Mouse (Mus musculus) small intestine, adult 2 months (tissue): ENCODE measurements at regions not wholly inside any gene's neighbourhood (a gene's known extent, or its start where the extent isn't known, plus 50 kb on each side); places are given as distances from the start of the nearest gene placed in this dataset.

Experiments used
- H3K27ac ChIP-seq: fragments of 200-500 bp; 2 replicates; pipeline ENCODE4 v1.5.1; 2012; ENCODE audit warnings: low read depth, low read length, control low read depth, inconsistent platforms; ENCODE audit not compliant: insufficient read depth
- H3K27me3 ChIP-seq: fragments of 200-500 bp; 2 replicates; pipeline ENCODE4 v1.6.1; 2012; ENCODE audit warnings: mild to moderate bottlenecking, moderate library complexity, low read length, inconsistent platforms; ENCODE audit not compliant: control insufficient read depth, insufficient read depth
- H3K36me3 ChIP-seq: fragments of 200-500 bp; 2 replicates; pipeline ENCODE4 v1.6.1; 2012; ENCODE audit warnings: mild to moderate bottlenecking, low read length, control low read depth, inconsistent platforms; ENCODE audit not compliant: control insufficient read depth, insufficient read depth
- H3K4me1 ChIP-seq: fragments of 200-500 bp; 2 replicates; pipeline ENCODE4 v1.6.1; 2012; ENCODE audit warnings: low read length, inconsistent platforms, mixed read lengths; ENCODE audit not compliant: control insufficient read depth, insufficient read depth, insufficient read length
- H3K4me3 ChIP-seq: fragments of 200-500 bp; 2 replicates; pipeline ENCODE4 v1.5.1; 2012; ENCODE audit warnings: low read depth, mild to moderate bottlenecking, control low read depth, inconsistent platforms, low read length, moderate library complexity
- CTCF ChIP-seq: fragments of 200-500 bp; IDR thresholded peaks from 2 replicates; pipeline ENCODE4 v1.5.1; 2012; ENCODE audit warnings: low read depth, mild to moderate bottlenecking, control low read depth, inconsistent platforms, low read length, moderate library complexity, mixed read lengths; ENCODE audit not compliant: insufficient replicate concordance, insufficient read length; ENCODE audit errors: extremely low read depth
- POLR2A ChIP-seq: fragments of 200-500 bp; IDR thresholded peaks from 2 replicates; pipeline ENCODE4 v1.6.1; 2012; ENCODE audit warnings: low read depth, mild to moderate bottlenecking, control low read depth, inconsistent platforms, low read length, moderate library complexity
- WGBS: fragments of 180-500 bp; shearing (Covaris S2); methylation state at CpG from one replicate; pipeline ENCODE4 v1.1.7; 2018; 5-methylcytosine and 5-hydroxymethylcytosine counted together

DNA sequence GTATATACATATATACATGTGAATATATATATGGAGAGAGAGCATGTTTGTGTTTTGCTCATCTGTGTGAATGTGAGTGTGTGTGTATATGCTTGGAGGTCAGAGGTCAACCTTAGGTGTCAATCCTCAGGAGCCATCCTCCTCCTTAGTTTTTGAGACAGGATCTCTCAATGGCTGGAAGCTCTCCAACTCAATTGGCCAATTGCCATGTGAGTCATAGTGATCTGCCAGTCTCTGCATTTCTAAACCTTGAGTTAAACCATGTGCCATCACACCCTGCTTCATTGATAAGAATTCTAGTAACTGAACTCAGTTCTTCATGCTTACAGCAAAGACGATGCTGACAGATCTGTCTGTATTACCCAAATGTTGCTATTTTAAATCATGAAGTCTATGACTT, 50.8 kb upstream of the Npy2r start:
- Histone ChIP-seq H3K27ac (no peak overlapping the region), H3K27me3 (no peaks in the 10 kb centered on the region), H3K36me3 (no peaks in the 10 kb centered on the region), H3K4me3 (no peak overlapping the region), H3K4me1 (no peaks in the 10 kb centered on the region)
- WGBS: 70% methylated on average over 1 of the region's 1 CpGs
- TF ChIP-seq CTCF (no peak), POLR2A (no peak)
